Mouse (Mus musculus): ENCODE results near the gene Tmem91. TPM values are rescaled to one million over a fixed set of nuclear protein-coding genes. Genes with fewer than 3 reads are reported as not detected.
A peak's percentile ranks its signal among the peaks of the same experiment; 100 is the strongest.
"Not testable (repeated sequence)": the region's sequence is repeated elsewhere in the genome, so short reads cannot be mapped to it uniquely, and the experiment has no call there.

Gene Tmem91
- total RNA-seq (2014; rRNA removed) (60.8 and 94.4 TPM in 2 replicates), polyA plus RNA-seq (2015; fragmentation: Nextera tagmentation; extraction: Ambion mirVana) (186 and 200 TPM in 2 replicates)

GRCm38 (mm10) chr7:25674719-25675300 lies at the start of gene Tmem91:
Gene Tmem91, minus strand, starts transcription at chr7:25675166.
- no peaks in the 10 kb centered on the region for H3K9me3 ChIP-seq (ENCODE audit: low read length)
- DNase-seq (ENCODE audit: low spot score) (no peak), ATAC-seq (ENCODE audit: low FRiP score) (peak; percentile 75)
- TF ChIP-seq CTCF (IDR thresholded peaks at IDR 0.05) = no peak
- H3K27ac ChIP-seq (ENCODE audit: low read depth, low read length) = peak within 1 kb of the TSS; percentile 55; the same call in 1 of the 2 replicates
- 2% methylated on average over 29 of the region's 29 CpGs for WGBS
- no peaks in the 10 kb centered on the region for H3K4me1 ChIP-seq (ENCODE audit: insufficient read depth, low read length)
- peak within 1 kb of the TSS; percentile 75 for H3K9ac ChIP-seq (replicated peaks; ENCODE audit: low read length, poor library complexity, severe bottlenecking)
- H3K4me2 ChIP-seq (ENCODE audit: low read depth, low read length, poor library complexity, severe bottlenecking) = peak within 1 kb of the TSS; percentile 77
- peak within 1 kb of the TSS; percentile 57 for H3K4me3 ChIP-seq (ENCODE audit: low read depth, low read length)
- no peaks in the 10 kb centered on the region; the same call in 1 of the 2 replicates for H3K36me3 ChIP-seq (ENCODE audit: insufficient read depth, low read length)
- H3K27me3 ChIP-seq (ENCODE audit: insufficient read depth, low read length) = 0 out of 2 replicates have a peak, but pooled peaks cover 5% of the 10 kb centered on the region

DNA sequence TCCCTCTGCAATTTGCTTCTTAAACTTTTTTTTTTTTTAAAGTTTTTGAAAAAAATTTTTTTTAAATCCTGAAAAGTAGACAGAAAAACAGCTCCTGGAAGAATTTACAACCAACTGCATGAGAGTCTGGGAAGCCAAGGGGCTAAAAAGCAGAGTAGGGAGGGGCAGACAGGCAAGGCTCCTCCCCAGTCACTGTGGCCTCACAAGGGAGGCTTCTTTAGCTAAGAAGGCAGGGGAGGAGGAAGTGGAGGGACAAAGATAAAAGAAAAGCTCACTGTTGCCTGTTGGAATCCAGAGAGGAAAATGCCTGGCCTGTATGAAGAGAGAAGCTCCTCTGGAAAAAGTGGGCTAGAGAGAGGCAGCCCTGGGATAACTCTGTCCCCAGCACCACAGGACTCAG lies 46.8 kb upstream of the Tmem91 start:
- DNase-seq (ENCODE audit: low spot score); H3K9ac ChIP-seq (replicated peaks; ENCODE audit: low read length, poor library complexity, severe bottlenecking); H3K4me1 ChIP-seq (ENCODE audit: insufficient read depth, low read length); H3K27ac ChIP-seq (ENCODE audit: low read depth, low read length); ATAC-seq (ENCODE audit: low FRiP score); H3K4me3 ChIP-seq (ENCODE audit: low read depth, low read length); H3K27me3 ChIP-seq (ENCODE audit: insufficient read depth, low read length); H3K9me3 ChIP-seq (ENCODE audit: low read length); H3K4me2 ChIP-seq (ENCODE audit: low read depth, low read length, poor library complexity, severe bottlenecking): not testable (repeated sequence)
- H3K36me3 ChIP-seq (ENCODE audit: insufficient read depth, low read length) = peaks cover 53% of the 10 kb centered on the region

DNA sequence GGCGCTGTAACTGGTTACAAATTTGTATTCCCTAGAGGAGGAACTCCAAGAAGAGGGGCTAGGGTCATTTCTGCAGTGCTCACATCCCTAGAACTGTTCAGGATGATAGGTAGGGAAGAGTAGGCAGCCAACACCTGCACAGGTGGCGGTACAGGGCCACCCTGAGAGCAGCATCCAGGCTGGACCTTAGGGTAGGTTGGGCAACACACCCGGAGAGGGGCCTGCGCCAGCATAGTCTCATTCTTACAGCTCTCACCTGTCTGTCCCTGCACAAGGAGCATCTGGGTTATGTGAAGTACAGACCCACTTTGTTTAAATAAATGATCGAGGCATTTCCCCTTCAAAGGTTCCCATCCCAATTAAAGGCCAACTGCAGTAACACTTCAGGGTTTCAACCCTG lies 45.8 kb upstream of the Tmem91 start:
- no peak overlapping the region for H3K4me2 ChIP-seq (ENCODE audit: low read depth, low read length, poor library complexity, severe bottlenecking)
- H3K36me3 ChIP-seq (ENCODE audit: insufficient read depth, low read length) = peaks cover 48% of the 10 kb centered on the region
- DNase-seq (ENCODE audit: low spot score) (no peak), ATAC-seq (ENCODE audit: low FRiP score) (no peak)
- no peak for TF ChIP-seq CTCF (IDR thresholded peaks at IDR 0.05)
- no peak overlapping the region for H3K9ac ChIP-seq (replicated peaks; ENCODE audit: low read length, poor library complexity, severe bottlenecking)
- H3K9me3 ChIP-seq (ENCODE audit: low read length) = no peaks in the 10 kb centered on the region
- H3K4me3 ChIP-seq (ENCODE audit: low read depth, low read length) = no peak overlapping the region
- peaks cover 10% of the 10 kb centered on the region; the same call in 1 of the 2 replicates for H3K4me1 ChIP-seq (ENCODE audit: insufficient read depth, low read length)
- H3K27me3 ChIP-seq (ENCODE audit: insufficient read depth, low read length) = no peaks in the 10 kb centered on the region
- H3K27ac ChIP-seq (ENCODE audit: low read depth, low read length) = no peak overlapping the region
- WGBS = 95% methylated on average over 5 of the region's 5 CpGs

GRCm38 (mm10) chr7:25719761-25720610 lies 45.0 kb upstream of the Tmem91 start:
- ATAC-seq (ENCODE audit: low FRiP score) = peak; percentile 44; the same call in 1 of the 2 replicates
- TF ChIP-seq CTCF (IDR thresholded peaks at IDR 0.05) = peak; percentile 92
- peak; percentile 75 for DNase-seq (ENCODE audit: low spot score)
- WGBS = 60% methylated on average over 10 of the region's 10 CpGs
- H3K27me3 ChIP-seq (ENCODE audit: insufficient read depth, low read length) = no peaks in the 10 kb centered on the region
- no peak overlapping the region for H3K4me3 ChIP-seq (ENCODE audit: low read depth, low read length)
- peaks cover 10% of the 10 kb centered on the region; the same call in 1 of the 2 replicates for H3K4me1 ChIP-seq (ENCODE audit: insufficient read depth, low read length)
- no peak overlapping the region for H3K4me2 ChIP-seq (ENCODE audit: low read depth, low read length, poor library complexity, severe bottlenecking)
- no peak overlapping the region for H3K9ac ChIP-seq (replicated peaks; ENCODE audit: low read length, poor library complexity, severe bottlenecking)
- H3K36me3 ChIP-seq (ENCODE audit: insufficient read depth, low read length) = peaks cover 49% of the 10 kb centered on the region
- H3K27ac ChIP-seq (ENCODE audit: low read depth, low read length) = no peak overlapping the region
- no peaks in the 10 kb centered on the region for H3K9me3 ChIP-seq (ENCODE audit: low read length)

- H3K36me3 ChIP-seq (ENCODE audit: insufficient read depth, low read length) = peaks cover 49% of the 10 kb centered on the region
- peak within 1 kb of the TSS; percentile 82 for H3K4me2 ChIP-seq (ENCODE audit: low read depth, low read length, poor library complexity, severe bottlenecking)
- no peaks in the 10 kb centered on the region for H3K9me3 ChIP-seq (ENCODE audit: low read length)
- no peak for TF ChIP-seq CTCF (IDR thresholded peaks at IDR 0.05)
- WGBS = 4% methylated on average over 32 of the region's 32 CpGs
- H3K4me1 ChIP-seq (ENCODE audit: insufficient read depth, low read length) = peaks cover 10% of the 10 kb centered on the region; the same call in 1 of the 2 replicates
- peak; percentile 98 for DNase-seq (ENCODE audit: low spot score)
- H3K4me3 ChIP-seq (ENCODE audit: low read depth, low read length) = peak within 1 kb of the TSS; percentile 64
- peak within 1 kb of the TSS; percentile 73 for H3K9ac ChIP-seq (replicated peaks; ENCODE audit: low read length, poor library complexity, severe bottlenecking)
- peak within 1 kb of the TSS; percentile 87 for H3K27ac ChIP-seq (ENCODE audit: low read depth, low read length)
- peak; percentile 87 for ATAC-seq (ENCODE audit: low FRiP score)
- no peaks in the 10 kb centered on the region for H3K27me3 ChIP-seq (ENCODE audit: insufficient read depth, low read length)
Observed at GRCm38 (mm10) chr7:25718788-25719417, 43.9 kb upstream of the Tmem91 start, which contains the start of gene Ccdc97. Gene Ccdc97, minus strand, starts transcription at chr7:25719088.
